Mouse (Mus musculus): ENCODE measurements around the gene Tmem131. TPM values are rescaled to one million over a fixed set of nuclear protein-coding genes. Genes with fewer than 3 reads are reported as not detected.

The Tmem131 gene
- 10 to 100 TPM; 58.1 to 62.1 TPM for total RNA-seq (2021)
- long read RNA-seq, experiment 1, full-length matches to known transcripts = 3 of 25 reads
- long read RNA-seq, experiment 1, partial matches to known transcripts = 11 of 25 reads
- long read RNA-seq, experiment 1, other reads (novel, unspliced or antisense) = 11 of 25 reads
- long read RNA-seq, experiment 2, full-length matches to known transcripts = 10 of 30 reads
- long read RNA-seq, experiment 2, partial matches to known transcripts = 8 of 30 reads
- long read RNA-seq, experiment 2, other reads (novel, unspliced or antisense) = 12 of 30 reads

GRCm38 (mm10) chr1:36943653-36944052, at the start of gene Tmem131:
Gene Tmem131 (minus strand): TSS chr1:36943666.
- DNase-seq (ENCODE audit: low spot score in 2 of 2) = no peak
- TF ChIP-seq CTCF (conservative IDR thresholded peaks at IDR 0.05) = no peak
- H3K27ac ChIP-seq = no peak within 1 kb of the TSS
- H3K4me3 ChIP-seq = no peak within 1 kb of the TSS

- no peak for DNase-seq (ENCODE audit: low spot score in 2 of 2)
- H3K4me3 ChIP-seq = no peak overlapping the region
- no peak overlapping the region for H3K27ac ChIP-seq
- no peak for TF ChIP-seq CTCF (conservative IDR thresholded peaks at IDR 0.05)
Observed at GRCm38 (mm10) chr1:36988561-36988960, 45.1 kb upstream of the Tmem131 start.

DNA sequence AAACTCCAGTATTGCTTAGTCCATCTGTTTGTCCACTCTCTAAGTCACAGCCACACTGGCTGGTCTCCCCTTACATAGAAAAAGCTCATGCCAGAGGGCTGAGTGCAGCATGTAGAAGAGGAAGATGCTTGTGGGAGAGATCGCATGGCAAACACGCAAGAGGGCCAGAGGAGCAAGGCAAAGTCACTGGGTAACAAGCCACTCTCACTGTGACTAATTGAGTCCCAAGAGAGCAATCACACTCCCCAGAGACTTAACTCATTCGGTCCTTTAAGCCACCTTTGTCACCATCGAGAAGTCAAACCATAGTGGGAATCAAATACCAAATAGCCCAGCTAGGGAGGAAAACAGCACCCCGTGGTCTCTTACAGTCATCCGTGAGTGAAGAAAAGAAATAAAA, 44.7 kb upstream of the Tmem131 start:
- no peak for DNase-seq (ENCODE audit: low spot score in 2 of 2)
- no peak for TF ChIP-seq CTCF (conservative IDR thresholded peaks at IDR 0.05)
- H3K4me3 ChIP-seq = no peak overlapping the region
- H3K27ac ChIP-seq = no peak overlapping the region

DNA sequence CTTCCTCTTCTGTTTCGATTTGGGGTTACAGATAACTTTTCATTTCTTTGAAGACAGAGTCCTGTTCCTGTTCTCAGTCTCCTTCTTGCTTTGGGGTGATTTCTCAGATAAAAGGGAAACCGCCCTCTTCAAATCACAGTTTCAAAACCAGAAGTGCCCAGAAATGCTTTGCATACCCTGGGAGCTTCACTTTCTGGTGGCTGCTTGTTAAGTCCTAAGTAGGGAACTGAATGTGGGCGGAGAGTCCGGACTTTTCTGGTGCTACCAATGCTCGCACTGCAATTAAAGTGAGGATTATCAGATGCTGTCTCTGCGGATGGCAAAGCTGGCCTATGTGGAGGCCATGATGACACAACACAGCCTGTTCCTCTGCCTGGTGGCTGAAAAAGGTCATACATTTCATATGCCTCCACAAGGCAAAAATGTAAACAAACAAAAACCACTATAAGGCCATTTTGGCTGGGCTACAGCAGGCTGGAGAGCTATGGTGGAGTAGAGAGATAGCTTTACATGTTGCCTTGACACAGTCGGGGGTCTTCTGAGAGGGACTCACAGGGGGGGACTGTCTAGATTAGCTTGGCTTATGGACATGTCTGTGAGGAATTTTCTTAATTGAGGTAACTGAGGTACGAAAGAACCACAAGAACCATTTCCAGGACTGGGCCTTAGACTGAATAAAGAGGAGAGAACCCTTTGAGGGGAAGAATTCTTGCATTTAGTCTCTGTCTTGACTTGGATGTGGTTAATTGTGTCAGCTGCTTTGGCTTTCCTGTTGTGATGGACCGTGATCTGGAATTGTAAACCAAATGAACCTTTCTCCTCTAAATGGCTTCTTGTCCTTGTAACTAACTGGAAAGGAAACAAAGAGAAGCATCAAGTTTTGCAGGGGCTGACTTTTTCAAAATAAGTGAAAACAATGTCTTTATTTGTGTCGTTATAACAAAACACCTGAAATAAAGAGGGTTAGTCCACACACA, 44.0 kb upstream of the Tmem131 start:
- H3K27ac ChIP-seq = no peak overlapping the region
- no peak overlapping the region for H3K4me3 ChIP-seq
- no peak for TF ChIP-seq CTCF (conservative IDR thresholded peaks at IDR 0.05)
- no peak for DNase-seq (ENCODE audit: low spot score in 2 of 2)

GRCm38 (mm10) chr1:36986396-36987160, 43.1 kb upstream of the Tmem131 start:
- Histone ChIP-seq H3K27ac (no peak overlapping the region), H3K4me3 (no peak overlapping the region)
- DNase-seq (ENCODE audit: low spot score in 2 of 2) = no peak
- TF ChIP-seq CTCF (conservative IDR thresholded peaks at IDR 0.05) = no peak

DNA sequence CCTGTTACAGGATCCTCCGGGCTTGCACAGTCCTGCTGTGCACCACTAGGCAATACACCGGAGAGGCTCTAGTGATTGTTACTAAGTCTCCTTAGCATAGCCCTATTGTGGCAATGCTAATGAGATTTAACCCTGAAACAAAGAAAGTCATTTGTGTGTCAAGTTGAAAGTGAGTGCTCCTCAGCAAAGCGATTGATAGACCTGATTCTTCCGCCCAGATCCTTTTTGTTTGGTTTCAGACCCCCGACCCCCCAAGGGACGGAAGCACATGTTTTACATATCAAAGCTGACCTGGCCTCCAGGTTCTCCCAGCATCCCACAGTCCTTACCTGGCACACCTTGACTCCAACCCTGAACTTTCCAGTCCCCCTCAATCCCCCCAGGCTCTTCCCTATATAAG, 42.4 kb upstream of the Tmem131 start:
- TF ChIP-seq CTCF (conservative IDR thresholded peaks at IDR 0.05) = no peak
- no peak overlapping the region for H3K4me3 ChIP-seq
- DNase-seq (ENCODE audit: low spot score in 2 of 2) = no peak
- H3K27ac ChIP-seq = no peak overlapping the region

- DNase-seq (ENCODE audit: low spot score in 2 of 2) = no peak
- H3K27ac ChIP-seq = no peak overlapping the region
- H3K4me3 ChIP-seq = no peak overlapping the region
- TF ChIP-seq CTCF (conservative IDR thresholded peaks at IDR 0.05) = no peak
Observed at GRCm38 (mm10) chr1:36984406-36984805, 40.9 kb upstream of the Tmem131 start.

- TF ChIP-seq CTCF (conservative IDR thresholded peaks at IDR 0.05) = no peak
- H3K27ac ChIP-seq = no peak overlapping the region
- DNase-seq (ENCODE audit: low spot score in 2 of 2) = no peak
- no peak overlapping the region for H3K4me3 ChIP-seq
Observed at GRCm38 (mm10) chr1:36983754-36984153, 40.3 kb upstream of the Tmem131 start.

DNA sequence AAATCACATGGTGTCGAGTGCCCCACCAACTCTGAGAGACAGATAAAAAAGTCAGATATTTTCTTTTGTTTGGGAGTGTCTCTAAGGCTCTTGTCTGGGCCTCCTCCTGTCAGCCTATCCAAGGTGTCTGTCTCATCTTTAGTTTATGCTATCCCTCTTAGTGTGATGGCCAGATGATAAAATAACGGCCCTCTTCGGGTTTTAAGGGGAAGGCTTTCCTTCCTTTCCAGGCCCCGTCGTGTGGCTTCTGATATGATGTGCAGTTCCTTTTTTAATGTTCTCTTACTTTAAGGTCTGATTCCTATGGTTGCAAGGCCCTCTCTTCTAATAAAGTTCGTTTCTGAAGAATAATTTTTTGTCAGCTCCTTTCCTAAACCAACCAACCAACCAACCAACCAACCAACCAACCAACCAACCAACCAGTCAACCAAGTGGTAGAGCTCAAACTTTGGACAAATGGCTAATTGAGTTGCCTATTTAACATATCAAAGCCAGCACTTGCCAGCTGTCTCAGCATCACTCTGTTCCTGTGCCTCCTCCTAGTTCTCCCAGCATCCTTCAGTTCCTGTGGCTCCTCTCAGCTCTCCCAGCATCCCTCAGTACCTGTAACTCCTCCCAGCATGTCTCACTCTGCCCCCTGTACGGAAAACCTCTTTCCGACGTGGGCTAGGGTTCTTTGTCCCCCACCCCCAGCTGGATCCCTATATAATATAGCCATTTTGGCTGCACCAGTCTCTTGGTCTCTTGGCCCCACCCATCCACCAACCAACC, 38.9 kb upstream of the Tmem131 start:
- Histone ChIP-seq H3K27ac (no peak overlapping the region), H3K4me3 (no peak overlapping the region)
- DNase-seq (ENCODE audit: low spot score in 2 of 2) = no peak
- TF ChIP-seq CTCF (conservative IDR thresholded peaks at IDR 0.05) = no peak

GRCm38 (mm10) chr1:36976770-36977169, 33.3 kb upstream of the Tmem131 start:
- Histone ChIP-seq H3K4me3 (no peak overlapping the region), H3K27ac (no peak overlapping the region)
- TF ChIP-seq CTCF (conservative IDR thresholded peaks at IDR 0.05) = no peak
- no peak for DNase-seq (ENCODE audit: low spot score in 2 of 2)

- no peak for DNase-seq (ENCODE audit: low spot score in 2 of 2)
- no peak for TF ChIP-seq CTCF (conservative IDR thresholded peaks at IDR 0.05)
- Histone ChIP-seq H3K4me3 (no peak overlapping the region), H3K27ac (no peak overlapping the region)
Observed at GRCm38 (mm10) chr1:36970918-36971617, 27.6 kb upstream of the Tmem131 start.

DNA sequence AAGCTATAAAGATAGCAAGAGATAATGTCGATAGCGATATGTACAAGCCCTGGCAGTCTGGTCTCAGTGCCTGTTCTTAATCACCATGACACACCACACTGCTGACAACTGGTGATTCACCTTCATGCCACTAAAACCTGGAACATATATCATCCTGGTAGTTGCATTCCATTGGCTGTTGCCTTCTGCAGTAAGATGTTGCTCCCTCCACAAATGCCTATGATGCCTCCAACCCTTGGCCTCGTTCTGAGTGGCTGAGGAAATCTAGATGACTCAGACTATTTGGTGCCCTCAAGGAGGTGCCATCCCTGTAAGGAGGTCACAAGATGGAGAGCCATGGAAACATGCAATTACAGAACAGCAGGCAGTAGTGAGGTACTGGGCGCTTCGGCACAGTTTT, 22.4 kb upstream of the Tmem131 start:
- DNase-seq (ENCODE audit: low spot score in 2 of 2) = no peak

More for the DNA sequence above, 22.4 kb upstream of the Tmem131 start:
- Histone ChIP-seq H3K27ac (no peak overlapping the region), H3K4me3 (no peak overlapping the region)
- TF ChIP-seq CTCF (conservative IDR thresholded peaks at IDR 0.05) = no peak
